Mouse (Mus musculus) kidney, adult 10 weeks (tissue): ENCODE measurements around the gene Shisa2. TPM values are rescaled to one million over a fixed set of nuclear protein-coding genes. Genes with fewer than 3 reads are reported as not detected.

Source experiments
- polyA plus RNA-seq: library from polyadenylated mRNA; stranded (reverse); fragments of 350-450 nt; fragmentation: Illumina TruSeq; extraction: RNeasy Lipid Tissue Mini Kit (QIAGEN cat#74804); gene quantifications from one replicate; pipeline ENCODE4 v1.2.3, GENCODE M21; 2014; ENCODE audit warnings: low read depth, low replicate concordance

The Shisa2 gene
- polyA plus RNA-seq = 2.2 TPM

DNA sequence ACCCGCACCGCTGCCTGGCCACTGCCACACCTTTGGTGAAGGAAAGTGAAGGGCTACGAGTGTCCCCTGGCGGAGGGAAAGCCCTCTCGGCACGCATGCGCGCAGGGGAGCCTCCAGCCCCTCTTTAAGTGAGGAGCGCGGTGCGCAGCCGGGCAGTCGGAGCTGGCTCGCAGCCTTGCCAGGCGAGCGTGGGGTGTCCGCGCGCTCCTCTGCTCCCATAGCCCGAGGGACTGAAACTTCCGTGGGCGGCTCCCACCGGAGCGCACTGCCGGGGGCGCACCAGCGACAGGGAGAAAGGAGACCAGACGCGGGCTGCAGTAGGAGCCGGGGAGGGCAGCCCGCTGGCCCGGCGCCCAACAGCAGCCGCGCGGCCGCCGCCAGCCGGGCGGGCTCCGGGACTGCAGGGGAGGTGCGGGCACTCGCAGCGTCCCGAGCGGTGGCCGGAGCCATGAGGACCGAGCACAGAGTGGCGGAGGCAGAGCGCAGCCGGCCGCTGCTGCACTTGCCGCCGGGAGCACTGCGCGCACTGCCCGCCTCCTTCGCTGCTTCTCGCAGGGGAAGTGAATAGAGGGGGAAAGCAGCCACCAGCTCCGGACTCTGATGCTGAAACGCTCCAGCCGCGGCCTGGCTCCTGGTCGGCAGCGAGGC lies at the start of gene Shisa2:
TSS of gene Shisa2 (plus strand) at position 151 of the 648 bp plus-strand sequence.

DNA sequence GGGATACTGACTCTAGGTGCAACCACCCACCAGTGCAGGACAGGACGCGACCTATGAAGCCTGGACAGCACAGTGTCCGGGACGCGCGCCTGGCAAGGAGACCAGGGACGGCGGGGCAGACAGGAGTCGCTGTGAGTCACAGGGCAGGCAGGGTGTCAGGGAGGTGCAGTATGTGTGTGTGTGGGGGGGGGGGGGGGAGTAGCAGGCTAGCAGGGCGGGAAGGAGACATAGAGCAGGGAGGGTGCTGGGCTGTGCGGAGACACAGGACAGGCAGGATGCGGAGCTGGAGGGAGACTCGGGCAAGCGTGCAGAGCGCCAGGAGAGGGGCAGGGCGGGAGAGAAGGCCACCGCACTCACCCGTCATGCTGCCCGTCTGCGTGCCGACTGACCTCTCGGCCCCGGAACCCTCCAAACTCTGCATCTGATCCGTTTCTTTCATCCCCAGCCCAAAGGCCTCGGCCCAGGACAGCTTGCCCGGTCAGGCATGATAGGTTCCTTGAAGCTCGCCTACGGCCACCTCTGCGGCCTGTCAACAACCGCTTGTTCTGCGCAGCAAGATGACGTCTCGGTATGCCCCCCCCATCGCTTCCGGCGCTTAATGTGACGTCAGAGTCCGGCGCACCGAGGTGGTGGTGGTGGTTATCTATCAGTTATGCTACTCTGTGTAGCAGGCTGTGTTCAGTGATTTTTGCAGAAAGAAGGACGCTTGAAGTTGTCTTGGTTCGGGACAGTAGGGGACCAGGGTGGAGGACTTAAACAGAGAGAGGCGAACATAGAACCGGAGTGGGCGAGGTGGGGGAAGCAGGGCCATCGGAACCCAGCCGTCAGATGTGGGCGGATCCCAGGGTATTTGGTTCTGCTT lies 27.5 kb upstream of the Shisa2 start, which contains the start of gene Cdadc1:
TSS of gene Cdadc1 (minus strand) at position 562 of the 862 bp plus-strand sequence.

Other genes starting within 250 kb of the Shisa2 start
- 1.5 TPM for gene Phf11c, start 229.9 kb upstream of the Shisa2 start, polyA plus RNA-seq
- gene Setdb2, start 184.4 kb upstream of the Shisa2 start, polyA plus RNA-seq = 17.4 TPM
- 209 TPM for gene Cab39l, start 184.3 kb upstream of the Shisa2 start, polyA plus RNA-seq
- 107 TPM for gene Cdadc1, start 27.3 kb upstream of the Shisa2 start, polyA plus RNA-seq